Mouse (Mus musculus): ENCODE measurements around the gene Rhoj. TPM values are rescaled to one million over a fixed set of nuclear protein-coding genes. Genes with fewer than 3 reads are reported as not detected.

Rhoj gene
- polyA plus RNA-seq, 1 experiment: 5.9 TPM

DNA sequence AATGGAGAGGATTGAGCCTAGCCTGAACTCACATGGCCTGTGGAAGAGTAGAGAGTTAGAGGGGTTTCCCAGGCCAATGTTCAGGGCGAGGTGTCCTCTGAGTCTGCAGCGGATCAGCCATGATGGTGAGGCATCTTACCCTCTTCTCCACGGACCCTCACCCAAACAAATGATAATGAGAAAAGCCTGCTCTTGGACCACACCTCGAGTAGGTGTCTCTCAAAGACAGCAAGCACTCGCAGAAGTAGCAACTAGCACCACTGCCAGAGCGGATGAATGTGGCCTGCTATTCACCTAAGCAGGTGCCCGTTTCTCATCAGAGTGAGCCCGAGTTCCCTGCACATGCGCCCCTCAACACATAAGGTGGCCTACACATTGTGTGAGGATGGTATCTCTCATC is 78.6 kb downstream of the Rhoj start:
- Histone ChIP-seq H3K27me3 (ENCODE audit: control insufficient read depth, insufficient read depth, low read length) (no peaks in the 10 kb centered on the region), H3K27ac (ENCODE audit: control insufficient read depth, insufficient read depth, low read length) (no peak overlapping the region), H3K36me3 (ENCODE audit: control insufficient read depth, insufficient read depth, low read length) (no peaks in the 10 kb centered on the region), H3K4me1 (replicated peaks; ENCODE audit: control insufficient read depth, insufficient read depth, low read length) (peaks cover 4% of the 10 kb centered on the region), H3K4me3 (ENCODE audit: control insufficient read depth, insufficient read depth, low read length) (no peak overlapping the region)
- 94% methylated on average over 9 of the region's 9 CpGs for WGBS
- no peak for DNase-seq
- no peak for TF ChIP-seq POLR2A (IDR thresholded peaks at IDR 0.05; ENCODE audit: control insufficient read depth, extremely low read depth, insufficient read depth, low read length, poor library complexity)
- TF ChIP-seq CTCF (IDR thresholded peaks at IDR 0.05; ENCODE audit: borderline replicate concordance, control insufficient read depth, extremely low read depth, insufficient read depth, low read length, poor library complexity): no peak

DNA sequence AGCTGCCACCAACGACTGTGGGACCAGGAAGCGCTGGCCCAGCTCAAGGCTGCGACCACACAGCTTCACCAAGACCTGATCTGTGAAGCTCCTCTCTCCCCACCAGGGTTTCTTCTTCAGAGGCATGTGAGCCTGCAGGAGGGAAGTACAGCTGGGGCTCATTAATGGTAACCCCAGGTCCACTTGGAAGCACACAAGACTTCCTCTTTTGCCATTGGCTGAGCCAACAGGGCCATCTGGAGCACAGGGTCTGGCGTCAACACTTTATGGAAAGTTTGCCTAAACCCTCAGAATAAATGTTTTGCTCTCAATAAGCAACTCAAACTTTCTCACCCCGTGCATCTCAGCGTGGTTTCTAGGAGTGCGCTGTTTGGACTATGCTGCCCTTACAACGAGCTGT is 79.0 kb downstream of the Rhoj start:
- H3K4me1 ChIP-seq (replicated peaks; ENCODE audit: control insufficient read depth, insufficient read depth, low read length): peaks cover 5% of the 10 kb centered on the region
- 83% methylated on average over 8 of the region's 8 CpGs for WGBS
- no peaks in the 10 kb centered on the region for H3K36me3 ChIP-seq (ENCODE audit: control insufficient read depth, insufficient read depth, low read length)
- TF ChIP-seq POLR2A (IDR thresholded peaks at IDR 0.05; ENCODE audit: control insufficient read depth, extremely low read depth, insufficient read depth, low read length, poor library complexity) (no peak), CTCF (IDR thresholded peaks at IDR 0.05; ENCODE audit: borderline replicate concordance, control insufficient read depth, extremely low read depth, insufficient read depth, low read length, poor library complexity) (no peak)
- H3K27me3 ChIP-seq (ENCODE audit: control insufficient read depth, insufficient read depth, low read length): no peaks in the 10 kb centered on the region
- H3K27ac ChIP-seq (ENCODE audit: control insufficient read depth, insufficient read depth, low read length): no peak overlapping the region
- DNase-seq: no peak
- no peak overlapping the region for H3K4me3 ChIP-seq (ENCODE audit: control insufficient read depth, insufficient read depth, low read length)

DNA sequence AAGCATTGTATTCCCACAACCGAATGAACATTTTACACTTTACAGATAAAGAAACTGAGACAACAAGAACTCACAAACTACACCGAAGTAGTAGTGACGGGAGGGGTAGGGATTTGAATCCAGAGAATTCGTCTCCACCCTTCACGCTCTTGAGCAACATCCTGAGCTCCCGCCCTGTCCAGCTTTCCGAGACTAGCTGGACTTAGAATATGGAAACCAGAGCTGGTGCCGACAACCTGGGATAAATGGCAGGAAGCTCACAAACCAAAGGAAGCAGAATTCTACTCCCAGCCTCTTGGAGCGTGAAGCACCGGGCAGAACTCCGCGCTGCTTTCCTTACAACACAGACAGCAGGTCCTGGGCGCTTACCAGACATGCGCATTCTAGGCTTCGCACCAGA is 79.7 kb downstream of the Rhoj start:
- H3K36me3 ChIP-seq (ENCODE audit: control insufficient read depth, insufficient read depth, low read length): no peaks in the 10 kb centered on the region
- TF ChIP-seq CTCF (IDR thresholded peaks at IDR 0.05; ENCODE audit: borderline replicate concordance, control insufficient read depth, extremely low read depth, insufficient read depth, low read length, poor library complexity) (no peak), POLR2A (IDR thresholded peaks at IDR 0.05; ENCODE audit: control insufficient read depth, extremely low read depth, insufficient read depth, low read length, poor library complexity) (no peak)
- WGBS: 91% methylated on average over 15 of the region's 15 CpGs
- peak overlapping the region; percentile 2; the same call in 1 of the 2 replicates for H3K27ac ChIP-seq (ENCODE audit: control insufficient read depth, insufficient read depth, low read length)
- H3K27me3 ChIP-seq (ENCODE audit: control insufficient read depth, insufficient read depth, low read length): no peaks in the 10 kb centered on the region
- no peak overlapping the region for H3K4me3 ChIP-seq (ENCODE audit: control insufficient read depth, insufficient read depth, low read length)
- H3K4me1 ChIP-seq (replicated peaks; ENCODE audit: control insufficient read depth, insufficient read depth, low read length): peaks cover 5% of the 10 kb centered on the region
- DNase-seq: no peak

DNA sequence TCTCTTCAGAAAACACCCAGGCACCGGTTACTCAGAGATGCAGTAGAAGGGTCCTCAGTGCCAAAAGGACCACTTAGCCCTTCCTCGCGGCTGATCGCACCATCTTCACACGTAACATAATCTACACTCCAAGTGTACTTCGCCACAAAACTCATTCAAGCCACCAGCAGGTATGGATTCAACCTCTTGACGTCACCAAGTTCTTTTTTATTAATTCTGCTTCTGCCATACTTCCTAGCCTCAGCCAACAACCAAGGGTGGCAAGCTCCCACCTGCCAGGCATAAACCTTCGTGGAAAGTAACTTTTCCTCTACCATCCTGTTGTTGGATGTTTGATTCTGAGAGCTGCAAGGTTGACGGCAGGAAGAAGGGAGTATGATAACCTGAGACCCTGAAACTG is 80.4 kb downstream of the Rhoj start:
- Histone ChIP-seq H3K27ac (ENCODE audit: control insufficient read depth, insufficient read depth, low read length) (no peak overlapping the region), H3K4me1 (replicated peaks; ENCODE audit: control insufficient read depth, insufficient read depth, low read length) (peaks cover 5% of the 10 kb centered on the region), H3K36me3 (ENCODE audit: control insufficient read depth, insufficient read depth, low read length) (no peaks in the 10 kb centered on the region), H3K27me3 (ENCODE audit: control insufficient read depth, insufficient read depth, low read length) (no peaks in the 10 kb centered on the region), H3K4me3 (ENCODE audit: control insufficient read depth, insufficient read depth, low read length) (no peak overlapping the region)
- TF ChIP-seq POLR2A (IDR thresholded peaks at IDR 0.05; ENCODE audit: control insufficient read depth, extremely low read depth, insufficient read depth, low read length, poor library complexity) (no peak), CTCF (IDR thresholded peaks at IDR 0.05; ENCODE audit: borderline replicate concordance, control insufficient read depth, extremely low read depth, insufficient read depth, low read length, poor library complexity) (no peak)
- 93% methylated on average over 9 of the region's 9 CpGs for WGBS
- no peak for DNase-seq

DNA sequence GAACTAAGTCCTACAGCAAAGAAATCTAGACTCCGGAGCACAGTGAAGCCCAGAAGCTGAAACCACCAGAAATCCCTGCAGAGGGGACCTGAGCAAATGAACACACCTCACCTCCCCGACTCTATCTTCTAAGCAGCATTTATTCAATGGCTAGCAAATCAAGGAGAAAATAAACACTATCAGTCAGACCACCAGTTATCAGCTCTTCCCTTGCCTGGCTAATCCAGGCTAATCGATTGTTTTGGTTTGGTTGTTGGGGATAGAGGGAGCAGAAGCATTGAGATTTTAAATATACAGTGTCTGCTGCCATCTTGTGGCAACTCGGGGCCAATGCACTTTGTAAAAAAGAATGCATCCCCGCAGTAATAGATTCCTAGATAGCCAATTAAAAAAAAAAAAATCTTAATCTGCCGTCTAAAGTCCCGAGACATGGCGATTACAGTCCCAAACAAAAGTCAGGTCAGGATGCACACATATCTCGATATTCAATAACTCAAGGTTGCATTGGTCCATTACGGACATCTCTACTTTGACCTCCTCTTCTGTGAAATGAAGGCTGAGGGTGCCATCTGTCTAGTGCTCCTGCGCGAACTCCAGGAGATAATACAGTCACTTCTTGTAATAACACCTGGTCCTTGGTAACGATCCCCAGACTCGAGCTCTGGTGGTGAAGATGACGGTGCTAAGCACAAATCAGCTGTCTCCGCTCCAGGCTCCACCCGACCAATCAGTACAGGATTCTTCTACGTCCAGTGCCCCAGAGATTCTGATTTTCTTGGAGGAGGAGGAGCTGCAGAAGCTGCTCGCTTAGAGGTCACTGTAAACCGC is 81.4 kb downstream of the Rhoj start:
- no peak for TF ChIP-seq POLR2A (IDR thresholded peaks at IDR 0.05; ENCODE audit: control insufficient read depth, extremely low read depth, insufficient read depth, low read length, poor library complexity)
- no peak for TF ChIP-seq CTCF (IDR thresholded peaks at IDR 0.05; ENCODE audit: borderline replicate concordance, control insufficient read depth, extremely low read depth, insufficient read depth, low read length, poor library complexity)
- peak; percentile 38 for DNase-seq
- Histone ChIP-seq H3K36me3 (ENCODE audit: control insufficient read depth, insufficient read depth, low read length) (no peaks in the 10 kb centered on the region), H3K4me3 (ENCODE audit: control insufficient read depth, insufficient read depth, low read length) (no peak overlapping the region), H3K4me1 (replicated peaks; ENCODE audit: control insufficient read depth, insufficient read depth, low read length) (peaks cover 5% of the 10 kb centered on the region), H3K27ac (ENCODE audit: control insufficient read depth, insufficient read depth, low read length) (no peak overlapping the region), H3K27me3 (ENCODE audit: control insufficient read depth, insufficient read depth, low read length) (no peaks in the 10 kb centered on the region)
- 47% methylated on average over 20 of the region's 20 CpGs for WGBS

DNA sequence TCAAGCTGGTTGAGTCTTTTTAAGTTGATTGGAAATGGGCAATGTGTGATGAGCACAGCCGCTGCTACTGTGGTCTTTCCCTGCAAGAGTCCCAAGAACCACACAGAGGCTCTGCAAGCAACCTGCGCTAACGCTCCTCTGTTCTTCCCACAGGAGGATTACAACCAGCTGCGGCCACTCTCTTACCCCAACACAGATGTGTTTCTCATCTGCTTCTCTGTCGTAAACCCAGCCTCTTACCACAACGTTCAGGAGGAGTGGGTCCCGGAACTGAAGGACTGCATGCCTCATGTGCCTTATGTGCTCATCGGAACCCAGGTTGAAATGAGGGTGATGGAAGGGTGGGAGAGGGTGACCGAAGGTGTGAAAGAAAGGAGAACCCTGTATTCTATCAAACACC is 83.4 kb downstream of the Rhoj start:
- no peak overlapping the region for H3K4me3 ChIP-seq (ENCODE audit: control insufficient read depth, insufficient read depth, low read length)
- WGBS: 12% methylated on average over 9 of the region's 9 CpGs
- DNase-seq: peak; percentile 53
- H3K27ac ChIP-seq (ENCODE audit: control insufficient read depth, insufficient read depth, low read length): peak overlapping the region; percentile 24
- no peaks in the 10 kb centered on the region for H3K27me3 ChIP-seq (ENCODE audit: control insufficient read depth, insufficient read depth, low read length)
- H3K4me1 ChIP-seq (replicated peaks; ENCODE audit: control insufficient read depth, insufficient read depth, low read length): peaks cover 5% of the 10 kb centered on the region
- no peaks in the 10 kb centered on the region for H3K36me3 ChIP-seq (ENCODE audit: control insufficient read depth, insufficient read depth, low read length)
- no peak for TF ChIP-seq POLR2A (IDR thresholded peaks at IDR 0.05; ENCODE audit: control insufficient read depth, extremely low read depth, insufficient read depth, low read length, poor library complexity)
- TF ChIP-seq CTCF (IDR thresholded peaks at IDR 0.05; ENCODE audit: borderline replicate concordance, control insufficient read depth, extremely low read depth, insufficient read depth, low read length, poor library complexity): no peak

Data from thymus, adult 2 months (tissue).